Mouse (Mus musculus) heart, postnatal 0 days (tissue): Measurements from ENCODE around the gene Fetub.

ENCODE experiments used
- CTCF ChIP-seq: IDR thresholded peaks from 2 replicates; pipeline ENCODE4 v1.5.1; 2016; ENCODE audit warnings: antibody characterized with exemption, control low read depth, low read depth
- EP300 ChIP-seq: IDR thresholded peaks from 2 replicates; pipeline ENCODE4 v1.6.1; 2016; ENCODE audit warnings: antibody characterized with exemption, low read depth

GRCm38 (mm10) chr16:22911986-22912385 is 6.1 kb upstream of the Fetub start:
- no peak for TF ChIP-seq CTCF
- TF ChIP-seq EP300 = no peak
